Mouse (Mus musculus): ENCODE measurements at regions not wholly inside any gene's neighbourhood (a gene's known extent, or its start where the extent isn't known, plus 50 kb on each side); places are given as distances from the start of the nearest gene placed in this dataset.

- Histone ChIP-seq H3K4me3 (ENCODE audit: insufficient read depth, low read depth, low read length) (no peak overlapping the region), H3K27ac (ENCODE audit: insufficient read depth, low read depth, low read length) (no peak overlapping the region), H3K4me1 (ENCODE audit: control insufficient read depth, insufficient read depth, low read length) (no peaks in the 10 kb centered on the region)
- no peak for TF ChIP-seq CTCF (IDR thresholded peaks at IDR 0.05; ENCODE audit: insufficient read depth, low read depth, low read length)
- TF ChIP-seq POLR2A (IDR thresholded peaks at IDR 0.05; ENCODE audit: insufficient read depth, low read depth, low read length): no peak
- 79% methylated on average over 3 of the region's 3 CpGs for WGBS
Observed at GRCm38 (mm10) chr6:51349771-51350170, 82.7 kb upstream of the Nfe2l3 start.

GRCm38 (mm10) chr6:51355041-51355440 is 77.4 kb upstream of the Nfe2l3 start:
- Histone ChIP-seq H3K4me1 (ENCODE audit: control insufficient read depth, insufficient read depth, low read length) (no peaks in the 10 kb centered on the region), H3K4me3 (ENCODE audit: insufficient read depth, low read depth, low read length) (no peak overlapping the region), H3K27ac (ENCODE audit: insufficient read depth, low read depth, low read length) (no peak overlapping the region)
- no peak for TF ChIP-seq POLR2A (IDR thresholded peaks at IDR 0.05; ENCODE audit: insufficient read depth, low read depth, low read length)
- TF ChIP-seq CTCF (IDR thresholded peaks at IDR 0.05; ENCODE audit: insufficient read depth, low read depth, low read length): no peak
- WGBS: 90% methylated on average over 11 of the region's 11 CpGs

- H3K4me1 ChIP-seq (ENCODE audit: control insufficient read depth, insufficient read depth, low read length): no peaks in the 10 kb centered on the region
- WGBS: 60% methylated on average over 12 of the region's 12 CpGs
- no peak for TF ChIP-seq CTCF (IDR thresholded peaks at IDR 0.05; ENCODE audit: insufficient read depth, low read depth, low read length)
- TF ChIP-seq POLR2A (IDR thresholded peaks at IDR 0.05; ENCODE audit: insufficient read depth, low read depth, low read length): no peak
- no peak overlapping the region for H3K27ac ChIP-seq (ENCODE audit: insufficient read depth, low read depth, low read length)
- no peak overlapping the region for H3K4me3 ChIP-seq (ENCODE audit: insufficient read depth, low read depth, low read length)
Observed at GRCm38 (mm10) chr6:51361611-51362180, 70.8 kb upstream of the Nfe2l3 start.

GRCm38 (mm10) chr6:51362475-51363226 is 69.8 kb upstream of the Nfe2l3 start:
- no peak overlapping the region for H3K27ac ChIP-seq (ENCODE audit: insufficient read depth, low read depth, low read length)
- WGBS: 6% methylated on average over 15 of the region's 15 CpGs
- no peak overlapping the region for H3K4me3 ChIP-seq (ENCODE audit: insufficient read depth, low read depth, low read length)
- H3K4me1 ChIP-seq (ENCODE audit: control insufficient read depth, insufficient read depth, low read length): no peaks in the 10 kb centered on the region
- no peak for TF ChIP-seq POLR2A (IDR thresholded peaks at IDR 0.05; ENCODE audit: insufficient read depth, low read depth, low read length)
- TF ChIP-seq CTCF (IDR thresholded peaks at IDR 0.05; ENCODE audit: insufficient read depth, low read depth, low read length): peak; percentile 48; the same call in 1 of the 2 replicates

GRCm38 (mm10) chr6:51364776-51365175 is 67.7 kb upstream of the Nfe2l3 start:
- no peak overlapping the region for H3K27ac ChIP-seq (ENCODE audit: insufficient read depth, low read depth, low read length)
- TF ChIP-seq CTCF (IDR thresholded peaks at IDR 0.05; ENCODE audit: insufficient read depth, low read depth, low read length) (no peak), POLR2A (IDR thresholded peaks at IDR 0.05; ENCODE audit: insufficient read depth, low read depth, low read length) (no peak)
- H3K4me1 ChIP-seq (ENCODE audit: control insufficient read depth, insufficient read depth, low read length): no peaks in the 10 kb centered on the region; the same call in none of the 2 replicates
- 90% methylated on average over 6 of the region's 6 CpGs for WGBS
- H3K4me3 ChIP-seq (ENCODE audit: insufficient read depth, low read depth, low read length): no peak overlapping the region

- TF ChIP-seq CTCF (IDR thresholded peaks at IDR 0.05; ENCODE audit: insufficient read depth, low read depth, low read length) (no peak), POLR2A (IDR thresholded peaks at IDR 0.05; ENCODE audit: insufficient read depth, low read depth, low read length) (no peak)
- no peaks in the 10 kb centered on the region; the same call in none of the 2 replicates for H3K4me1 ChIP-seq (ENCODE audit: control insufficient read depth, insufficient read depth, low read length)
- WGBS: 23% methylated on average over 6 of the region's 6 CpGs
- 0 out of 2 replicates have a peak overlapping the region, but pooled peaks have one; percentile 62 for H3K27ac ChIP-seq (ENCODE audit: insufficient read depth, low read depth, low read length)
- no peak overlapping the region for H3K4me3 ChIP-seq (ENCODE audit: insufficient read depth, low read depth, low read length)
Observed at GRCm38 (mm10) chr6:51369771-51370170, 62.7 kb upstream of the Nfe2l3 start.

- TF ChIP-seq POLR2A (IDR thresholded peaks at IDR 0.05; ENCODE audit: insufficient read depth, low read depth, low read length) (no peak), CTCF (IDR thresholded peaks at IDR 0.05; ENCODE audit: insufficient read depth, low read depth, low read length) (no peak)
- Histone ChIP-seq H3K4me3 (ENCODE audit: insufficient read depth, low read depth, low read length) (no peak overlapping the region), H3K27ac (ENCODE audit: insufficient read depth, low read depth, low read length) (no peak overlapping the region), H3K4me1 (ENCODE audit: control insufficient read depth, insufficient read depth, low read length) (no peaks in the 10 kb centered on the region; the same call in none of the 2 replicates)
- 71% methylated on average over 7 of the region's 7 CpGs for WGBS
Observed at GRCm38 (mm10) chr6:51372357-51372756, 60.1 kb upstream of the Nfe2l3 start.

- peaks cover 3% of the 10 kb centered on the region; the same call in 1 of the 2 replicates for H3K4me1 ChIP-seq (ENCODE audit: control insufficient read depth, insufficient read depth, low read length)
- H3K27ac ChIP-seq (ENCODE audit: insufficient read depth, low read depth, low read length): no peak overlapping the region
- TF ChIP-seq CTCF (IDR thresholded peaks at IDR 0.05; ENCODE audit: insufficient read depth, low read depth, low read length) (no peak), POLR2A (IDR thresholded peaks at IDR 0.05; ENCODE audit: insufficient read depth, low read depth, low read length) (no peak)
- H3K4me3 ChIP-seq (ENCODE audit: insufficient read depth, low read depth, low read length): no peak overlapping the region
- 86% methylated on average over 3 of the region's 3 CpGs for WGBS
Observed at GRCm38 (mm10) chr6:51378436-51378835, 54.0 kb upstream of the Nfe2l3 start.

GRCm38 (mm10) chr6:51379074-51379473 is 53.4 kb upstream of the Nfe2l3 start:
- WGBS: 18% methylated on average over 5 of the region's 5 CpGs
- Histone ChIP-seq H3K4me1 (ENCODE audit: control insufficient read depth, insufficient read depth, low read length) (peaks cover 3% of the 10 kb centered on the region; the same call in 1 of the 2 replicates), H3K4me3 (ENCODE audit: insufficient read depth, low read depth, low read length) (no peak overlapping the region), H3K27ac (ENCODE audit: insufficient read depth, low read depth, low read length) (peak overlapping the region; percentile 99)
- TF ChIP-seq CTCF (IDR thresholded peaks at IDR 0.05; ENCODE audit: insufficient read depth, low read depth, low read length) (no peak), POLR2A (IDR thresholded peaks at IDR 0.05; ENCODE audit: insufficient read depth, low read depth, low read length) (no peak)
